Mouse (Mus musculus): ENCODE results near the gene Skor1.

Gene Skor1

DNA sequence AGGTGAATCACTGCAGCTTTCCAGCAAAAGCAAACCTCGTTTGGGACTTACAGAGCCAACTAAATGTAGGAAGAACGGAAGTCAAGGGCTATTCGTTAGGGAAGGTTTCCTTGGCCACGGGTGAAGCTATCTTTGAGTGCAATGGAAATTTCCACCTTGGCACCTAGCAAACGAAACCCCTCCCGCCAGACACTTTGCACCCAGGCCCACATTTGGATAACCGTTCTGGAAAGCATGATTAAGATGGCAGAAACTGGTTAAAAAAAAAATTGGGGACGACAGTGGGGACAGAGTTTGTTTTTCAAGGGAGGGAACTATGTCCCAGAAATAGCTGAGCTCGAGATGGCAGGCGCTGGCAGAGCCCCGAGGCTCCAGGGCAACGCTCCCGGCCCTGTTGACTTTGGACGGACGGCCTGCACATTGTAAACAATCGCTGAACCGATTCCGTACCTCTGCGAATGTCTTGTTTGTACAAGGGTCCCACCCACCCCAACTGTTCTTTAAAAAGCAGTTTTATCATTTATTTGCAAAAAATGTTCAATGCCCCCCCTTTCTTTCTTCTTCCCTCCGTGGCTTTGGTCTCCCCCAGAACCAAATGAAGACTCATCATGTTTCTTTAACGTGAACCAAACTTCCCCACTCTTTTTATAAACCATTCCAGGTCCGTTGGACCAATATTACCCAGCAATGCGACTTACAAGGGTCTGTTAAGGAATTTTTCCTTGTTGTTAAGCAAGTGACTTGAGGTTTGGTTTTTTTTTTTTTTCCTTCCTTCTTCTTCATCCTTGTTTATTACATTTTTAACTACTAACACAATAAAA lies 57.5 kb downstream of the Skor1 start:
- DNase-seq (ENCODE audit: low read depth), result no peak

DNA sequence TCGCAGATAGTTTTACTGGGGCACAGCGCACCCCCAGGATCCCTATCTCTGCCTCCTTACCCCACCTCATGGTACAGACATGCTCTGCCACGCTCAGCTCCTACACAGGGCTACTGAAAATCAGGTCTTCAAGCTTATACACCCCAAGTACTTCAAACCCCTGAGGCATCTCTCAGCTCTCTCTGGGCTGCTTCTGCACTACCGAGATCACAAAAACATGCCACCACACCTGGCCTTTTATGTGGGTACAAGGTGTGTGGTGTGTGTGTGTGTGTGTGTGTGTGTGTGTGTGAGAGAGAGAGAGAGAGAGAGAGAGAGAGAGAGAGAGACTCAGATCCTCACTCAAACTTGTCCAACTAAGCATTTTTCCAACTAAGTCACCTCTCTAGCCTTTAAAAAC lies 59.6 kb downstream of the Skor1 start:
- no peak for DNase-seq (ENCODE audit: low read depth)
